25 mouse cellular contexts compared by ENCODE assay signal in genomic region chr10:123112056-123112786, GRCm38 (mm10).
"Had no signal": no experiment of that assay in that cellular context is flagged by ENCODE, and none has a peak within 500 bp of the region (broad histone marks: within the 10 kb centered on the region; RNA-seq: fewer than 3 reads in every experiment).

No protein-coding gene starts in this region.

- H3K4me2 ChIP-seq: heart, embryonic 12.5 days; hindbrain, embryonic 13.5 days; hindbrain, embryonic 15.5 days; kidney, embryonic 15.5 days; limb, embryonic 13.5 days; limb, embryonic 15.5 days had no signal

- H3K27me3 ChIP-seq: heart, embryonic 12.5 days; hindbrain, embryonic 13.5 days; hindbrain, embryonic 15.5 days; kidney, embryonic 15.5 days; limb, embryonic 13.5 days; limb, embryonic 15.5 days had no signal

- H3K9me3 ChIP-seq: heart, embryonic 10.5 days; heart, embryonic 12.5 days; hindbrain, embryonic 13.5 days; hindbrain, embryonic 15.5 days; kidney, embryonic 15.5 days; limb, embryonic 13.5 days; limb, embryonic 15.5 days had no signal

- H3K4me3 ChIP-seq: heart, embryonic 10.5 days; heart, embryonic 12.5 days; hindbrain, embryonic 13.5 days; hindbrain, embryonic 15.5 days; kidney, embryonic 15.5 days; limb, embryonic 13.5 days; limb, embryonic 15.5 days had no signal

- H3K4me1 ChIP-seq: heart, embryonic 10.5 days; heart, embryonic 12.5 days; hindbrain, embryonic 13.5 days; hindbrain, embryonic 15.5 days; kidney, embryonic 15.5 days; limb, embryonic 15.5 days had no signal

- H3K9ac ChIP-seq: forebrain, postnatal 0 days; heart, embryonic 12.5 days; hindbrain, embryonic 13.5 days; hindbrain, embryonic 15.5 days; kidney, embryonic 15.5 days; limb, embryonic 13.5 days; limb, embryonic 15.5 days; liver, embryonic 14.5 days had no signal

- H3K27ac ChIP-seq: heart, embryonic 10.5 days; hindbrain, embryonic 13.5 days; hindbrain, embryonic 15.5 days; hindbrain, postnatal 0 days; kidney, embryonic 15.5 days; kidney, postnatal 0 days; limb, embryonic 13.5 days; limb, embryonic 15.5 days; liver, embryonic 14.5 days had no signal

- DNase-seq: forebrain, postnatal 0 days; gastrocnemius, postnatal 14 days; gastrocnemius, postnatal 36 days; heart, adult 18-20 months; heart, postnatal 14 days; heart, postnatal 36 days; kidney, adult 11 months; kidney, adult 2 months; kidney, adult 9 months; kidney, postnatal 14 days; kidney, postnatal 36 days; layer of hippocampus, adult 9-11 months; layer of hippocampus, postnatal 36 days; left cerebral cortex, postnatal 4 days had no signal

- ATAC-seq: forebrain, postnatal 0 days; hindbrain, postnatal 0 days; intestine, embryonic 16.5 days had no signal
